Mouse (Mus musculus): ENCODE measurements at regions not wholly inside any gene's neighbourhood (a gene's known extent, or its start where the extent isn't known, plus 50 kb on each side); places are given as distances from the start of the nearest gene placed in this dataset.

DNA sequence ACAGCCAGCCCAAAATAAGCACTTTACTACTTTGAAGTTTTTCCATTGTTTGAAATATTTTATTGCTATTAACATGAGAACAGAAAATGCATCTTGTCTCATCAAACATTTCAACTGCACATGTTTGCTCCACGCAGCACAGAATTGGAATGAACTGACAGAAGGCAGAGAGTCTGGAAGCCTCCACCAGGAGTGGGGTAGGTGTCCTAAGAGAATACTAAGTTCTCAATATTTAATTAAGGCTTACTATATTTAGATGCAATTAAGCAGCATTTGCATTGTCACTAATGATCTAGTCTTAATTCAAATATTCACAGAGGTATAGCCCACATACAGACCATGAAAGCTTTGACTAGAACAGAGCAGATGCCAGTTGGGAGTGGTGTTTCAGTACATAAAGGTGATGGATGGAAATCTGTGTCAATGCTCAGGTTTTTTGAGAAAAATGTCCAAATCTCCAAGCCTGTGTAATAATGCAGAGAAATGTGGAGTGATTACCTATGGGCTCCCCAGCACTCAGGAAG is 491.2 kb downstream of the Tm4sf1 start:
- DNase-seq (ENCODE audit: low spot score in 2 of 2), result peak; percentile 40 to 69

DNA sequence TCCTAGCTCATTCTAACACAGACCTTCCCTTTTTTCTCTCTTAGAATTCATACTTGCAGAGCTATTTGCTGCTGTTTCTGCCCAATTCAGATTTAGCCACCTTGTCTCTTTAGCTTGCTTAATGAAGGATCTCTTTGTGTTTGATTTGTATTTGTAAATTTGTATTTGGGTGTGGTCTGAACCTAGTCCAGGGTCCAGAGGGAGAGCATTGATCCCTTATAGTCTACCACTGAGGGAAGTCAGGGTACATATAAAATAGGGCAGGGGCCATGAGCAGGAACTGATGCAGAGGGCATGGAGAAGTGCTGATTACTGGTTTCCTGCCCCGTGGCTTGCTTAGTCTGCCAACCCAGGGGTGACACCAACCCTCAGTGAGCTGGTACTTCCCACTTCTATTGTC is 508.7 kb downstream of the Tm4sf1 start:
- no peak for DNase-seq (ENCODE audit: low spot score in 2 of 2)

GRCm38 (mm10) chr3:56789155-56789554 is 512.6 kb downstream of the Tm4sf1 start:
- no peak for DNase-seq (ENCODE audit: low spot score in 2 of 2)

GRCm38 (mm10) chr3:56773920-56774319 is 527.9 kb downstream of the Tm4sf1 start:
- DNase-seq (ENCODE audit: low spot score in 2 of 2), result peak in 1 of 2 experiments; percentile 75

DNA sequence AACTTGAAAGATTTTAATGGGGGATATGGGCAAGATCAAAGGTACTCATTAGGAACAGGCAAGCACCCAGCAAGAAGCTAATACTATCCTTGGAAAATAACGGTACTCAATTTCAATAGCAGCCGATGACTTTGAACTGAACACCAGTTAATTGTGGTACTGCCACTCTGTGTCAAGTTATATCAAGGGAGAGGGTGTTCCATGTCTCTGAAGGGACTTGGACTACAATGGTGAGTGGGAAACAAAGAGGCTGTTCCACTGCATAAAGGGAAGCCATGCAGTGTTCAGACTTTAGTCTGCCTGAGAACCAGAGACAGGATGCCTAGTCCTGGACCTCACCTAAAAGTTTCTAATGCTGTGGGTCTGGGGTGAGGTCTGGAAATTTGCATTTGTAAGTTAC is 531.6 kb downstream of the Tm4sf1 start:
- DNase-seq (ENCODE audit: low spot score in 2 of 2), result no peak

DNA sequence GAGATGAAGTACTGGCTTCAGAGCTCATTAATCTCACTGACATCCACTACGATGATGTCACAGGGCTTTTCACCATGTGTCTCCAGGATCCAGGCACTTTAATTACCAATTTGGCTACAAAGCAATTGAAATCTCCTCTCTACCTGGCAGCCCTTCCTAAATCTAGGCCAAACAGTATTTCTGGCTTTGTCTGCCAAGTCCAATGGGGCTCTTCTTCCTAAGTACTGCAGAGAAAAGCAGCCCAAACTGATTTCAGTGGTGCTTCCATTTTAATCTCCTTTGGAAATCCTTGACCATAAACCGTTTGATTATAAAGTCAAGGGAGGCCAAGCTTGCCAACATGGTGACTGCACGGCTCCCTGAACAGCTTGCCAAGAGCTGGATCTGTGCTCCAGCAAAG is 534.7 kb downstream of the Tm4sf1 start:
- no peak for DNase-seq (ENCODE audit: low spot score in 2 of 2)

DNA sequence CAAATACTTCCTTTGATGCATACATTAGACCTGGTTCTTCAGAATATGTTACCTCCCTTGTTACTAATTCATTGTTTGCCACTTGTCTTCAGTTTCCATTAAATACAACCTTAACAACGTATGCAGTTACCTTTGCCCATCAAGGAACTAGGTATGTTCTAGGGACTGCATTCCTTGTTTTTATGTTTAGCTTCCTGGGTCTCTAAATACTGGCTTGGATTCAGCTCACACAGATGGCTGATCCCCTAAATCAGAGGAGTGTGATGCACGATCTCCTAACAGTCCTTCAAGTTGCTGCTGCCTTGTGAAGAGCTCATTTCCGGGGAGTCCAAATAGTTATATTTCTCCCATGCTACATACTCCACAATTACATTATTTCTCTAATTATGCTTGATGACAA is 537.5 kb downstream of the Tm4sf1 start:
- no peak for DNase-seq (ENCODE audit: low spot score in 2 of 2)

GRCm38 (mm10) chr3:56763896-56764295 is 537.9 kb downstream of the Tm4sf1 start:
- DNase-seq (ENCODE audit: low spot score in 2 of 2), result no peak

DNA sequence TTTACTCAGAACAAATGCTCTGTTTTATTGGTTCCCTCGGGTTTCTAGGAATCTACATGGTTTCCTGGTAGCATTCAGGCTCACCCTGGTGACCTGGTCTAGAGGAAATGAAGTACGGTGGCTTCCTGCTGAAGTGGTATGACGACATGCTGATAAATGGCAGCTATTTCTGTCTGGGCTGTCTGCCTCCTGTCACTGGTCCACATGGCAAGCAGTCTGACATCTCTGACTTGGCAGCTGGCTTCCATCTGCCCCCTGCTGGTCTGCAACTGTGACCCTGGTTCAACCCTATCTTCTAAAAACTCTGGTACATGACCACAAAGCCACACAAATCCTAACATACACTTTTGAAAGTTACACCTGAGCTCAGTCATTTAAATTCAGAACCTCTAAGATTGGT is 548.1 kb downstream of the Tm4sf1 start:
- DNase-seq (ENCODE audit: low spot score in 2 of 2), result no peak

- DNase-seq (ENCODE audit: low spot score in 2 of 2), result peak in 1 of 2 experiments; percentile 55
Observed at GRCm38 (mm10) chr3:56751926-56752325, 549.9 kb downstream of the Tm4sf1 start.

DNA sequence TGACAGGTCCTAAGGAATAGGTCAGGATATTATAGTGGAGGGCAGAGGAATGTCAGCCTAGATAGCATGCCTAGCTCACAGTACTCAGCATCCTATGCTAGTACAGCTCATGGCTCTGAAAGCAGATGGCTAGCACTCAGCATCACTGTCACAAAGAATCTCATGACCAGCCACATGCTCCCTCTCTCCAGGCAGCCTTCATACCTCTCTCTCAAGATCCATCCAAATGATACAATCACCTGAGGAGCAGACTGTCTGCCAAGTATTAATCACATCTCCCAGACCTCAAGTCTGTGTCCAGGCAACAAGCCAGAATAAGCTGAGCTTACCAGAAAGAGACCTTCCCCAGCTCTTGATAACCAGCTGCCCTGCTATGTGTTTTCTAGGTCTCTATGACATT is 557.4 kb upstream of the Nbea start:
- no peak for DNase-seq (ENCODE audit: low spot score in 2 of 2)

DNA sequence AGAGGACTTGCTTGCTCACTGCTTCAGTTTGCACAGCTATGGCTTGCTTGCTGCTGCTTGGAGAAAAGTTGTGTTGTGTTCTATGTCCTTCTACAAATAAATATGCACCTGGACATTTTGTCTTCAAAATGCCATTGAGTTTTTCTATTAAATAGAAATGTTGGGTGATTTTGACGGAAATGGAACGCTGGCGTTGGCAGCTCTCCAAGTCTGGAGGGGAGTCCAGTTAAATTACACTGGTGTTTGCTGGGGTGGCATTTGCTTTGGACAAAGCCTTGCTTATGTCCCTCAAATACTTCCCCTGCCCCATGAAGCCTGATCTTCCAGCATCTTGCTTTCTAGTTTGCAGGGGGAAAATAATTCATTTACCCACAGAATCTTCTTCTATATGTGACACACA is 556.0 kb upstream of the Nbea start:
- DNase-seq (ENCODE audit: low spot score in 2 of 2), result no peak

DNA sequence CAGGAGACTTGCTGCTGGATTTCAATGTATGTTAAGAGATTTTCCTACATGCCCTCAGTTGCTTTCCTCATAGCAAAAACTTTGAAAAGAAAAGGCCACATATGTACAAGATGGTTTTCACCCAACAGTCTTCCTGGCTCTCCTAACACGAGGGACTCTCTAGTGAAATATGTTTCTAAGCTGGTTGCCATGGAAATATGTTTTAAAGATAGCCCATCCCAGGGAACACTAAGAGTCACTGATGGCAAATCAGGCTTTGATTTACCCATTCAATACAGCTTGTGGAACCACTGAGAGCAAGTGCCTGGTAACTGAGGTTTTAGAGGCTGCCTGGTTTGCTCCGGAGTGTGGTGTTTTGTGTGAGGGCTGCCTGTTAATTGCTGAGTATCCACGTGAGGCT is 547.3 kb upstream of the Nbea start:
- peak in 1 of 2 experiments; percentile 58 for DNase-seq (ENCODE audit: low spot score in 2 of 2)

DNA sequence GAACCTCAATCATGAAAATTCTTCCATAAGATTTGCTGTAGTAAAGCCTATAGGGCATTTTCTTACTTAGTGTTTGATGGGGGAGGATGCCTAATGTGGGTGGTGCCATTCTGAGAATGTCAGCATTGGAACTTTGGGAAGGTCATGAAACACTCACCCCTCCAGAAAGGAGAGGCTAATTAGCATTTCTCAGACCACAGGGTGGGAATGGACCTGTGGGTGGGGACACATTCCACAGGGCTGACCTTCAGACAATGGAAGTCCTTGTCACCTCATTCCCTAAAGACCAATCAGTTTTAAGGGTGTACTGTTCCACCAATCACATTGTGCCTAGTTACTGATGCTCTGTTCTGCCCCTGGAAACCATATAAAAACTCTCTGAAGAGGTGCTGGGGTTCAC is 541.5 kb upstream of the Nbea start:
- no peak for DNase-seq (ENCODE audit: low spot score in 2 of 2)

GRCm38 (mm10) chr3:56708260-56708659 is 524.8 kb upstream of the Nbea start:
- DNase-seq (ENCODE audit: low spot score in 2 of 2), result no peak

- no peak for DNase-seq (ENCODE audit: low spot score in 2 of 2)
Observed at GRCm38 (mm10) chr3:56707312-56707711, 523.8 kb upstream of the Nbea start.

DNA sequence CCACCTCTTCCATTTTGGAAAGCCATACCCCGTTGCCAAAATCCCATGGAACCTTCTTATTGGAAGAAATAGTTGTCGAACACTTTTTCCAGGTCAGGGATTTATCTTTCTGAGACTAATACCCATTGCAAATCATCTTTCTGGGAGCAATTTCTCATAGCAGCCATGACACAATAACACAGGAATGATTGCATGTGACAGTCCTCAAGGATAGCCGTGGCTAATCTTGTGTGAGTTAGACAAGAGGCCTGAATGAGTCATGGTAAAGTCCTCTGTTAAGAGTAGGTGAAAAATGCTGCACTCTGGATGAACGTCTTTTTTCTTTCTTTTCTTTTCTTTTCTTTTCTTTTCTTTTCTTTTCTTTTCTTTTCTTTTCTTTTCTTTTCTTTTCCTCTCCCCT is 522.5 kb upstream of the Nbea start:
- DNase-seq (ENCODE audit: low spot score in 2 of 2), result no peak

- no peak for DNase-seq (ENCODE audit: low spot score in 2 of 2)
Observed at GRCm38 (mm10) chr3:56698941-56699340, 515.4 kb upstream of the Nbea start.

DNA sequence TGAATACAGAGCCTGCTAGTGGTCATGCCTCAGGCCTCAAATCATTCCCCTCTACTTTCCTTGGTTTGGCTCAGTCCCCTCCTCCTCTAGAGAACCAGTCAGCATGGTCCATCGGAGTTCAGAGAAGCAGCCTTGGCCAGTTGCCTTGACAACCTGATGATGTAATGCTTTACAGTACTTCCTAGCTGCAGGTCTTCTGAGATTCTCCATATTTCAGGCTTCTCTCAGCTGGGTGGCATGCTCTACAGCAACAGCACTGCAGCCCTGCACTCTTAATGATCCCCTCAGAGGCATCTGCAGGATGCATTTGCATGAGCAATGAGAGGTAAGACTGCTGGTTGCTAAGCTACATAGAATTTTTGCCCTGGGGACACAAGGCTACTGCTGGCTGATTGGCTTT is 514.7 kb upstream of the Nbea start:
- peak in 1 of 2 experiments; percentile 28 for DNase-seq (ENCODE audit: low spot score in 2 of 2)

- DNase-seq (ENCODE audit: low spot score in 2 of 2), result peak; percentile 17 to 79
Observed at GRCm38 (mm10) chr3:56681031-56681430, 497.5 kb upstream of the Nbea start.

DNA sequence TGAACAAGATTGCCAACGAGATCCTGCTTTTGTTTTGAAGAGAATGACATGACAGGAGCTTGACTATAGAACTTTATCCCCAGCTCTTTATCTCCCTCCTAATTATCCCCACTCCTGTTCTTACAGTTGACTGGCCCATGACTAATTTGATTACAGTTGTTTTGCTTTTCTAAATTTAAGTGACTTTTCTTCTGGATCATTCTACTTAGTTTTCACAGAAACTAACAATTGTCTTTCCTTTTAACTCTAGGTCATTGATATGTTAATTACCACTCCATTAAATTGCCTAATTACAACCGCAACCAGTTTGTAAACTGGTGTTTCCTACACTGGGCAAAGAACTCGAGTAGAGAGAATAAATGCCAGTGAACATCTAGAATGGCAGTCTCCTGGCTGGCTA is 485.3 kb upstream of the Nbea start:
- no peak for DNase-seq (ENCODE audit: low spot score in 2 of 2)

DNA sequence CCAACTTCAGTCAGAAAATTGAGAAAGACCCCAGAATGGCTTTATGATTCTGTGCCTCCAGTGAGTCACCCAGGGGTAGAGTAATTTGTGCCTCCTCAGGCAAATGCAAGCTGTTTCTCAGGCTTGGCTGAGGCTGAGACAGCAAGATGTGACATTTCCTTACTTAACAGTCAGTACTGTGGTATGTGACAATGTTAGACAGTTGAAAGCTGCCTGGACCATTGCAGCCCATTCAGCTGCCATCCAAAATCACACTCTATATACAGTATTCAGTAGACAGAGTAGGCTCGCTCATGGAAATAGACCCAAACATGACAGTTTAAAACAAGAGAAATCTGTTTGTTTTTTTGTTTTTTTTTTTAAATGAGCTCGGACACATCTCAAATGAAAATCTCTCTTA is 477.1 kb upstream of the Nbea start:
- DNase-seq (ENCODE audit: low spot score in 2 of 2), result peak in 1 of 2 experiments; percentile 25

- DNase-seq (ENCODE audit: low spot score in 2 of 2), result peak in 1 of 2 experiments; percentile 35
Observed at GRCm38 (mm10) chr3:56647313-56647712, 463.8 kb upstream of the Nbea start.

All from layer of hippocampus, adult 18-20 months (tissue).